Mouse (Mus musculus) thymus, postnatal 36 days (tissue): ENCODE data around the gene Dlgap1.

ENCODE experiments used
- DNase-seq, 2 experiments: peaks; one replicate each; pipeline ENCODE4 v3.0.0; 2022; ENCODE audit warnings: mixed read lengths in 2 of 2

Dlgap1 gene

GRCm38 (mm10) chr17:70472162-70472561 lies 503.3 kb downstream of the Dlgap1 start:
- no peak for DNase-seq

- DNase-seq = no peak
These were observed 505.0 kb downstream of the Dlgap1 start for GRCm38 (mm10) chr17:70473871-70474270.

- DNase-seq = no peak
These were observed 514.8 kb downstream of the Dlgap1 start for GRCm38 (mm10) chr17:70483716-70484115.

GRCm38 (mm10) chr17:70485668-70486067 lies 516.8 kb downstream of the Dlgap1 start:
- no peak for DNase-seq

- DNase-seq = no peak
These were observed 517.4 kb downstream of the Dlgap1 start for GRCm38 (mm10) chr17:70486259-70486658.

- DNase-seq = no peak
These were observed 518.0 kb downstream of the Dlgap1 start for GRCm38 (mm10) chr17:70486831-70487230.

- no peak for DNase-seq
These were observed 520.0 kb downstream of the Dlgap1 start for GRCm38 (mm10) chr17:70488784-70489265.

- no peak for DNase-seq
These were observed 522.7 kb downstream of the Dlgap1 start for GRCm38 (mm10) chr17:70491575-70491974.

GRCm38 (mm10) chr17:70494338-70494737 lies 525.5 kb downstream of the Dlgap1 start:
- DNase-seq = no peak

GRCm38 (mm10) chr17:70498256-70498655 lies 529.4 kb downstream of the Dlgap1 start:
- DNase-seq = no peak

- DNase-seq = no peak
These were observed 533.1 kb downstream of the Dlgap1 start for GRCm38 (mm10) chr17:70501933-70502332.

GRCm38 (mm10) chr17:70507759-70508158 lies 538.9 kb downstream of the Dlgap1 start:
- no peak for DNase-seq

- DNase-seq = no peak
These were observed 541.6 kb downstream of the Dlgap1 start for GRCm38 (mm10) chr17:70510441-70510840.

GRCm38 (mm10) chr17:70511401-70511800 lies 542.5 kb downstream of the Dlgap1 start:
- no peak for DNase-seq

- no peak for DNase-seq
These were observed 544.9 kb downstream of the Dlgap1 start for GRCm38 (mm10) chr17:70513736-70514135.

- DNase-seq = no peak
These were observed 547.6 kb downstream of the Dlgap1 start for GRCm38 (mm10) chr17:70516506-70516905.

GRCm38 (mm10) chr17:70517333-70517732 lies 548.5 kb downstream of the Dlgap1 start:
- DNase-seq = no peak

- no peak for DNase-seq
These were observed 552.4 kb downstream of the Dlgap1 start for GRCm38 (mm10) chr17:70521058-70521851.

- DNase-seq = no peak
These were observed 553.1 kb downstream of the Dlgap1 start for GRCm38 (mm10) chr17:70521971-70522370.

GRCm38 (mm10) chr17:70525990-70526389 lies 557.1 kb downstream of the Dlgap1 start:
- no peak for DNase-seq

- DNase-seq = no peak
These were observed 558.2 kb downstream of the Dlgap1 start for GRCm38 (mm10) chr17:70527101-70527500.

- no peak for DNase-seq
These were observed 559.6 kb downstream of the Dlgap1 start for GRCm38 (mm10) chr17:70528196-70529187.

- no peak for DNase-seq
These were observed 565.4 kb downstream of the Dlgap1 start for GRCm38 (mm10) chr17:70534321-70534720.
